13 mouse cellular contexts compared by ENCODE assay signal in the genomic region with DNA sequence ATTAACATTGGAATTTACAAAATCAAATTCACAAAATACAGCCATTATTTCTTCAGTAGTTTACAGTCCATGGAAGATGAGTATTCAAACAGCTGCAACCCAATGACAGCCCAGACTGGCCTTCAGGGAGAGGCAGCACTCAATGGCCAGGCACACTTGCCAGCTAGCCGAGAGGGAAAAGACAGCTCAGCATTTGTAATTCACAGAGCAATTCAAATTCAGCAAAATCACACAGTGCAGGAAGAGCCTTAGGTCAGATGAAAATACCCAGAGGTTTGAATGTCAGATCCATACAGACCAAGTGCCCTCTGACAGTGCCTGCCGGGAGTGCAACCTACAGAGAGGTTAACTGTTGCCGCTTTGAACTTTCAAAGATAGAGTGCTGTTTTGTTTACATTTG.
DNase-seq lines count a peak whose midpoint lies in the region; ATAC-seq and TF ChIP-seq lines count a peak whose summit lies in the region.
"Had no signal": no experiment of that assay in that cellular context is flagged by ENCODE, and none has a peak within 500 bp of the region (broad histone marks: within the 10 kb centered on the region; RNA-seq: fewer than 3 reads in every experiment).

No protein-coding gene starts in this region.

- intact Hi-C loops in heart, postnatal 25 days (cut with DNase I) = loop anchor here (2.0 kb wide), 1 partner anchor 18 kb away; no protein-coding TSS in a partner anchor
- intact Hi-C loops in gastrocnemius, adult 2 months (cut with DNase I) = loop anchor here (2.0 to 5.0 kb wide), 3 partner anchors 14 to 36 kb away; no protein-coding TSS in a partner anchor

- H3K4me2 ChIP-seq in lung, embryonic 15.5 days = no peak overlapping the region
- no peak overlapping the region for H3K4me2 ChIP-seq in forebrain, embryonic 16.5 days (ENCODE audit: low read length)
- H3K4me2 ChIP-seq: forebrain, embryonic 15.5 days; hindbrain, embryonic 15.5 days had no signal

- no peaks in the 10 kb centered on the region for H3K9me3 ChIP-seq in heart, embryonic 10.5 days
- no peaks in the 10 kb centered on the region for H3K9me3 ChIP-seq in lung, embryonic 15.5 days
- H3K9me3 ChIP-seq in forebrain, embryonic 16.5 days (ENCODE audit: control insufficient read depth, low read length) = no peaks in the 10 kb centered on the region
- H3K9me3 ChIP-seq: forebrain, embryonic 15.5 days; hindbrain, embryonic 15.5 days had no signal

- peaks cover 55% of the 10 kb centered on the region for H3K4me1 ChIP-seq in heart, embryonic 10.5 days
- H3K4me1 ChIP-seq in lung, embryonic 15.5 days = peaks cover 56% of the 10 kb centered on the region
- H3K4me1 ChIP-seq in forebrain, embryonic 16.5 days (replicated peaks; ENCODE audit: control insufficient read depth, insufficient read depth, low read length) = peaks cover 19% of the 10 kb centered on the region

- peak overlapping the region; percentile 29; the same call in 1 of the 2 replicates for H3K4me3 ChIP-seq in heart, embryonic 10.5 days
- H3K4me3 ChIP-seq in lung, embryonic 15.5 days = no peak overlapping the region
- peak overlapping the region; percentile 71 for H3K4me3 ChIP-seq in gastrocnemius, adult 2 months
- no peak overlapping the region for H3K4me3 ChIP-seq in forebrain, embryonic 16.5 days (replicated peaks; ENCODE audit: low read length)
- H3K4me3 ChIP-seq: forebrain, embryonic 15.5 days; hindbrain, embryonic 15.5 days had no signal

- WGBS in heart, embryonic 10.5 days = 51% methylated on average over 3 of the region's 3 CpGs
- WGBS in lung, embryonic 15.5 days = 27% methylated on average over 3 of the region's 3 CpGs
- 67% methylated on average over 3 of the region's 3 CpGs for WGBS in forebrain, embryonic 16.5 days

- H3K27me3 ChIP-seq in heart, embryonic 10.5 days (ENCODE audit: insufficient read depth, poor library complexity, severe bottlenecking) = no peaks in the 10 kb centered on the region
- H3K27me3 ChIP-seq in lung, embryonic 15.5 days = no peaks in the 10 kb centered on the region
- no peaks in the 10 kb centered on the region for H3K27me3 ChIP-seq in forebrain, embryonic 16.5 days (replicated peaks; ENCODE audit: control insufficient read depth, insufficient read depth, low read length)
- H3K27me3 ChIP-seq: forebrain, embryonic 15.5 days; hindbrain, embryonic 15.5 days had no signal

- H3K36me3 ChIP-seq in heart, embryonic 10.5 days = no peaks in the 10 kb centered on the region
- no peaks in the 10 kb centered on the region for H3K36me3 ChIP-seq in lung, embryonic 15.5 days
- no peaks in the 10 kb centered on the region for H3K36me3 ChIP-seq in forebrain, embryonic 16.5 days (ENCODE audit: control insufficient read depth, insufficient read depth)
- H3K36me3 ChIP-seq: forebrain, embryonic 15.5 days; hindbrain, embryonic 15.5 days had no signal

- no peak for DNase-seq in heart, embryonic 10.5 days (ENCODE audit: low spot score)
- DNase-seq in heart, postnatal 25 days (ENCODE audit: low spot score) = no peak
- no peak for DNase-seq in lung, postnatal 14 days
- peak; percentile 76 for DNase-seq in gastrocnemius, adult 2 months
- DNase-seq in skeletal muscle tissue, adult 2 months (ENCODE audit: low read depth, low spot score) = peak; percentile 63
- no peak for DNase-seq in B cell, adult 2 months
- DNase-seq: layer of hippocampus, postnatal 36 days; lung, embryonic 14.5 days; right cerebral cortex, adult 18-20 months had no signal

- no peak for ATAC-seq in lung, embryonic 15.5 days (ENCODE audit: borderline replicate concordance, extremely low read depth, low FRiP score, low TSS enrichment)
- ATAC-seq in forebrain, embryonic 16.5 days = no peak

- peak; percentile 34 for TF ChIP-seq CTCF in gastrocnemius, adult 2 months (IDR thresholded peaks at IDR 0.05)

- H3K27ac ChIP-seq in heart, embryonic 10.5 days = no peak overlapping the region
- H3K27ac ChIP-seq in lung, embryonic 15.5 days = peak overlapping the region; percentile 48; the same call in 1 of the 2 replicates
- peak overlapping the region; percentile 90 for H3K27ac ChIP-seq in gastrocnemius, adult 2 months
- H3K27ac ChIP-seq in forebrain, embryonic 16.5 days (ENCODE audit: low read length) = no peak overlapping the region
- H3K27ac ChIP-seq: forebrain, embryonic 15.5 days had no signal

- no peak overlapping the region for H3K9ac ChIP-seq in lung, embryonic 15.5 days
- no peak overlapping the region for H3K9ac ChIP-seq in forebrain, embryonic 16.5 days (replicated peaks; ENCODE audit: low read depth, low read length)
- H3K9ac ChIP-seq: forebrain, embryonic 15.5 days; hindbrain, embryonic 15.5 days; lung, embryonic 14.5 days had no signal

Comparison
In these comparisons a context has a peak if more than half of its experiments do, and no peak if none do; other contexts are left out.
1. DNase-seq: peak in gastrocnemius, adult 2 months (single experiment) and skeletal muscle tissue, adult 2 months (single experiment); none in heart, embryonic 10.5 days (single experiment), heart, postnatal 25 days (single experiment), lung, postnatal 14 days (single experiment) and B cell, adult 2 months (0 of 2).
2. H3K27ac ChIP-seq: peak in lung, embryonic 15.5 days (single experiment) and gastrocnemius, adult 2 months (single experiment); none in heart, embryonic 10.5 days (single experiment) and forebrain, embryonic 16.5 days (single experiment).
3. H3K4me3 ChIP-seq: peak in heart, embryonic 10.5 days (single experiment) and gastrocnemius, adult 2 months (single experiment); none in lung, embryonic 15.5 days (single experiment) and forebrain, embryonic 16.5 days (single experiment).